Mouse (Mus musculus) neural tube, embryonic 10.5 days (tissue): ENCODE data around the gene Esrrg.
A peak's percentile ranks its signal among the peaks of the same experiment; 100 is the strongest.

Experiments
- DNase-seq: peaks from one replicate; pipeline ENCODE4 v3.0.0-alpha.2; 2017; ENCODE audit warnings: low spot score; ENCODE audit errors: extremely low spot score

The Esrrg gene

GRCm38 (mm10) chr1:187608261-187608921, at the start of gene Esrrg:
TSS of gene Esrrg (plus strand) at chr1:187608791.
- peak; percentile 63 for DNase-seq

GRCm38 (mm10) chr1:187583982-187584381, 24.6 kb upstream of the Esrrg start:
- no peak for DNase-seq

GRCm38 (mm10) chr1:187586541-187587075, 22.0 kb upstream of the Esrrg start:
- DNase-seq = no peak

- no peak for DNase-seq
These were observed 5.6 kb upstream of the Esrrg start for GRCm38 (mm10) chr1:187602942-187603341.

- peak; percentile 35 for DNase-seq
These were observed 4.5 kb upstream of the Esrrg start for GRCm38 (mm10) chr1:187604063-187604484.

GRCm38 (mm10) chr1:187604691-187605310, 3.8 kb upstream of the Esrrg start:
- DNase-seq = peak; percentile 51

- DNase-seq = peak; percentile 63
These were observed 3.0 kb upstream of the Esrrg start for GRCm38 (mm10) chr1:187605391-187606270.

GRCm38 (mm10) chr1:187606271-187607040, 2.1 kb upstream of the Esrrg start:
- DNase-seq = peak; percentile 40

- peak; percentile 54 for DNase-seq
These were observed 1.2 kb upstream of the Esrrg start for GRCm38 (mm10) chr1:187607065-187608047.

- DNase-seq = peak; percentile 79
These were observed 646 bp downstream of the Esrrg start for GRCm38 (mm10) chr1:187609021-187609852.

- DNase-seq = no peak
These were observed 1.3 kb downstream of the Esrrg start for GRCm38 (mm10) chr1:187609853-187610230.

- DNase-seq = peak; percentile 28
These were observed 1.9 kb downstream of the Esrrg start for GRCm38 (mm10) chr1:187610336-187610948.

GRCm38 (mm10) chr1:187611925-187612324, 3.3 kb downstream of the Esrrg start:
- no peak for DNase-seq

GRCm38 (mm10) chr1:187613277-187613676, 4.7 kb downstream of the Esrrg start:
- no peak for DNase-seq

GRCm38 (mm10) chr1:187623981-187624380, 15.4 kb downstream of the Esrrg start:
- DNase-seq = no peak

GRCm38 (mm10) chr1:187630361-187630760, 21.8 kb downstream of the Esrrg start:
- no peak for DNase-seq

GRCm38 (mm10) chr1:187631486-187631885, 22.9 kb downstream of the Esrrg start:
- no peak for DNase-seq

- DNase-seq = no peak
These were observed 36.7 kb downstream of the Esrrg start for GRCm38 (mm10) chr1:187645258-187645657.
